Mouse (Mus musculus) heart, embryonic 16.5 days (tissue): Measurements from ENCODE around the gene Gm10477. TPM values are rescaled to one million over a fixed set of nuclear protein-coding genes. Genes with fewer than 3 reads are reported as not detected.
"Not testable (repeated sequence)": the region's sequence is repeated elsewhere in the genome, so short reads cannot be mapped to it uniquely, and the experiment has no call there.

Source experiments
- ATAC-seq: fragments of 200-750 bp; cut with Nextera tagmentation; replicated peaks from 2 replicates; pipeline ENCODE4 v1.8.0; 2017; ENCODE audit warnings: moderate number of reproducible peaks; ENCODE audit not compliant: insufficient read depth, low FRiP score; ENCODE audit errors: extremely low read depth
- H3K27ac ChIP-seq: fragments of 300-500 bp; sonication (generic); 2 replicates; pipeline ENCODE4 v1.5.1; 2014; ENCODE audit warnings: mild to moderate bottlenecking, low read length, control low read depth, moderate library complexity
- H3K27me3 ChIP-seq: fragments of 300-500 bp; sonication (generic); 2 replicates; pipeline ENCODE4 v1.6.1; 2014; ENCODE audit warnings: low read length, mixed read lengths; ENCODE audit not compliant: control insufficient read depth, insufficient read depth
- H3K36me3 ChIP-seq: fragments of 300-500 bp; sonication (generic); 2 replicates; pipeline ENCODE4 v1.6.1; 2014; ENCODE audit not compliant: control insufficient read depth, insufficient read depth
- H3K4me1 ChIP-seq: fragments of 300-500 bp; sonication (generic); 2 replicates; pipeline ENCODE4 v1.6.1; 2014; ENCODE audit warnings: low read length, mixed read lengths; ENCODE audit not compliant: control insufficient read depth, insufficient read depth
- H3K4me2 ChIP-seq: fragments of 300-500 bp; sonication (generic); 2 replicates; pipeline ENCODE4 v1.6.1; 2014; ENCODE audit warnings: low read depth, mild to moderate bottlenecking, control low read depth, low read length
- H3K4me3 ChIP-seq: fragments of 300-500 bp; sonication (generic); 2 replicates; pipeline ENCODE4 v1.5.1; 2014; ENCODE audit warnings: mild to moderate bottlenecking, control low read depth, low read length
- H3K9ac ChIP-seq: fragments of 300-500 bp; sonication (generic); 2 replicates; pipeline ENCODE4 v1.6.1; 2014; ENCODE audit warnings: low read length, control low read depth
- H3K9me3 ChIP-seq: fragments of 300-500 bp; sonication (generic); replicated peaks from 2 replicates; pipeline ENCODE4 v1.6.1; 2016; ENCODE audit warnings: low read length; ENCODE audit not compliant: control insufficient read depth
- WGBS: fragments of 180-500 bp; shearing (Covaris S2); extraction: QIAGEN DNeasy Blood & Tissue Kit; methylation state at CpG from one replicate; pipeline ENCODE4 v1.1.7; 2014; 5-methylcytosine and 5-hydroxymethylcytosine counted together
- polyA plus RNA-seq: library from polyadenylated mRNA; unstranded; fragments of >200 nt; fragmentation: Nextera tagmentation; extraction: Ambion mirVana; gene quantifications from 2 replicates; pipeline ENCODE4 v1.2.1, GENCODE M21; 2015

Gene Gm10477
- not detected in 2 replicates for polyA plus RNA-seq

GRCm38 (mm10) chrX:56524442-56524841 is at the start of gene Gm10477:
Gene Gm10477, plus strand, starts transcription at chrX:56524742.
- H3K27me3 ChIP-seq, H3K4me3 ChIP-seq, H3K4me2 ChIP-seq, H3K9me3 ChIP-seq, H3K9ac ChIP-seq, H3K4me1 ChIP-seq, H3K36me3 ChIP-seq, H3K27ac ChIP-seq, ATAC-seq: not testable (repeated sequence)
- 77% methylated on average over 6 of the region's 6 CpGs for WGBS

- no peak for ATAC-seq
- Histone ChIP-seq H3K4me1 (no peaks in the 10 kb centered on the region), H3K27me3 (no peaks in the 10 kb centered on the region), H3K4me3 (no peak overlapping the region), H3K27ac (no peak overlapping the region), H3K9ac (no peak overlapping the region), H3K9me3 (no peaks in the 10 kb centered on the region), H3K4me2 (no peak overlapping the region), H3K36me3 (no peaks in the 10 kb centered on the region; the same call in 1 of the 2 replicates)
- WGBS: 73% methylated on average over 3 of the region's 3 CpGs
Measured at GRCm38 (mm10) chrX:56477553-56477952, 47.0 kb upstream of the Gm10477 start.

GRCm38 (mm10) chrX:56481906-56482305 is 42.6 kb upstream of the Gm10477 start:
- H3K4me2 ChIP-seq: no peak overlapping the region
- no peak overlapping the region for H3K9ac ChIP-seq
- 74% methylated on average over 3 of the region's 3 CpGs for WGBS
- no peaks in the 10 kb centered on the region for H3K4me1 ChIP-seq
- no peaks in the 10 kb centered on the region for H3K9me3 ChIP-seq
- H3K36me3 ChIP-seq: peaks cover 2% of the 10 kb centered on the region; the same call in 1 of the 2 replicates
- no peak for ATAC-seq
- H3K27me3 ChIP-seq: no peaks in the 10 kb centered on the region
- H3K27ac ChIP-seq: no peak overlapping the region
- H3K4me3 ChIP-seq: no peak overlapping the region

GRCm38 (mm10) chrX:56489758-56490157 is 34.8 kb upstream of the Gm10477 start:
- no peak overlapping the region for H3K4me2 ChIP-seq
- no peaks in the 10 kb centered on the region for H3K27me3 ChIP-seq
- WGBS: 11% methylated on average over 1 of the region's 1 CpGs
- no peak for ATAC-seq
- no peaks in the 10 kb centered on the region for H3K4me1 ChIP-seq
- no peak overlapping the region for H3K4me3 ChIP-seq
- H3K9me3 ChIP-seq: no peaks in the 10 kb centered on the region
- no peak overlapping the region for H3K9ac ChIP-seq
- H3K27ac ChIP-seq: no peak overlapping the region
- no peaks in the 10 kb centered on the region for H3K36me3 ChIP-seq

- Histone ChIP-seq H3K9me3 (no peaks in the 10 kb centered on the region), H3K9ac (no peak overlapping the region), H3K4me2 (no peak overlapping the region), H3K4me3 (no peak overlapping the region), H3K36me3 (peaks cover 3% of the 10 kb centered on the region), H3K27me3 (no peaks in the 10 kb centered on the region), H3K27ac (no peak overlapping the region), H3K4me1 (no peaks in the 10 kb centered on the region)
- 75% methylated on average over 7 of the region's 7 CpGs for whole genome bisulfite sequencing
- no peak for ATAC-seq
Measured at GRCm38 (mm10) chrX:56497241-56497640, 27.3 kb upstream of the Gm10477 start.

- H3K4me3 ChIP-seq: no peak overlapping the region
- H3K9me3 ChIP-seq: no peaks in the 10 kb centered on the region
- no peaks in the 10 kb centered on the region for H3K27me3 ChIP-seq
- no peak overlapping the region for H3K4me2 ChIP-seq
- H3K36me3 ChIP-seq: no peaks in the 10 kb centered on the region
- no peak for ATAC-seq
- no peak overlapping the region for H3K9ac ChIP-seq
- 9% methylated on average over 3 of the region's 3 CpGs for WGBS
- H3K4me1 ChIP-seq: no peaks in the 10 kb centered on the region
- no peak overlapping the region for H3K27ac ChIP-seq
Measured at GRCm38 (mm10) chrX:56531266-56531665, 6.7 kb downstream of the Gm10477 start.

GRCm38 (mm10) chrX:56537162-56537561 is 12.6 kb downstream of the Gm10477 start:
- Histone ChIP-seq H3K9me3 (no peaks in the 10 kb centered on the region), H3K4me2 (no peak overlapping the region), H3K4me1 (no peaks in the 10 kb centered on the region), H3K4me3 (no peak overlapping the region), H3K27ac (no peak overlapping the region), H3K9ac (no peak overlapping the region), H3K36me3 (no peaks in the 10 kb centered on the region), H3K27me3 (no peaks in the 10 kb centered on the region)
- 37% methylated on average over 4 of the region's 4 CpGs for WGBS
- no peak for ATAC-seq

- H3K9me3 ChIP-seq: no peaks in the 10 kb centered on the region
- ATAC-seq: no peak
- H3K9ac ChIP-seq: no peak within 1 kb of the TSS
- H3K36me3 ChIP-seq: no peaks in the 10 kb centered on the region
- H3K27ac ChIP-seq: no peak within 1 kb of the TSS
- H3K4me3 ChIP-seq: no peak within 1 kb of the TSS
- H3K4me1 ChIP-seq: no peaks in the 10 kb centered on the region
- no peaks in the 10 kb centered on the region for H3K27me3 ChIP-seq
- 80% methylated on average over 7 of the region's 7 CpGs for WGBS
- H3K4me2 ChIP-seq: no peak within 1 kb of the TSS
Measured at GRCm38 (mm10) chrX:56549506-56549905, 25.0 kb downstream of the Gm10477 start, which contains the start of gene Gm648. Gene Gm648, minus strand, starts transcription at chrX:56549606.

GRCm38 (mm10) chrX:56553584-56553983 is 29.0 kb downstream of the Gm10477 start:
- no peak overlapping the region for H3K4me2 ChIP-seq
- H3K27ac ChIP-seq: no peak overlapping the region
- H3K4me1 ChIP-seq: no peaks in the 10 kb centered on the region
- H3K36me3 ChIP-seq: no peaks in the 10 kb centered on the region
- no peaks in the 10 kb centered on the region for H3K9me3 ChIP-seq
- ATAC-seq: no peak
- no peaks in the 10 kb centered on the region for H3K27me3 ChIP-seq
- no peak overlapping the region for H3K4me3 ChIP-seq
- 72% methylated on average over 3 of the region's 3 CpGs for WGBS
- H3K9ac ChIP-seq: no peak overlapping the region
